Mouse (Mus musculus) E14TG2a.4 (cell line): ENCODE data around the gene Col6a5.

Experiments
- CTCF ChIP-seq: conservative IDR thresholded peaks from 2 replicates; pipeline ENCODE4 v1.5.1; 2014; ENCODE audit warnings: low read length
- NANOG ChIP-seq: IDR thresholded peaks from 2 replicates; pipeline ENCODE4 v1.6.1; 2014; ENCODE audit warnings: borderline replicate concordance, low read length, mixed read lengths
- POU5F1 ChIP-seq: IDR thresholded peaks from 2 replicates; pipeline ENCODE4 v1.6.1; 2014; ENCODE audit warnings: low read length, borderline replicate concordance

GRCm38 (mm10) chr9:105871643-105872042 is 88.8 kb downstream of the Col6a5 start:
- TF ChIP-seq CTCF (no peak), NANOG (no peak), POU5F1 (no peak)
